Mouse (Mus musculus) kidney, adult 18-20 months (tissue): ENCODE data around the gene Tmem41b.

Experiments
- DNase-seq: peaks from one replicate; pipeline ENCODE4 v3.0.0; 2021

Gene Tmem41b

GRCm38 (mm10) chr7:109975966-109976715, 10.6 kb downstream of the Tmem41b start:
- DNase-seq = no peak

DNA sequence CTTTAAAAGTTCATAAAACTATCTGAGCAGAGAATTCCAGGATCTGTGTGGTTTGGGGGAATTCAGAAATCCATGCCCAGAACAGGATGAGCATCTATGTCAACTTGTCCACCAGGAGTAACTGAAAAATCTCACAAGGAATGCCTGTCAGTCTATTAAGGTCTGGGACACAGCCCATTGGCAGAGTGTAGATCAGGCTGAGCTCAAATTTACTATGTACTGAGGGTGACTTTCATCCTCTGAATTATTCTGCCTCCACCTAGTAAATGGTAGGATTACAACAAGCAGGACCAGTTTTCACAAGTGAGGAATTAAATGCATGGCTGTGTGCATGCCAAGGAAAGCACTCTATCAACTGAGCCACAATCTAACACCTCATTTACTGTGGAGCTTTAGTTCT, 17.2 kb downstream of the Tmem41b start:
- DNase-seq = no peak

DNA sequence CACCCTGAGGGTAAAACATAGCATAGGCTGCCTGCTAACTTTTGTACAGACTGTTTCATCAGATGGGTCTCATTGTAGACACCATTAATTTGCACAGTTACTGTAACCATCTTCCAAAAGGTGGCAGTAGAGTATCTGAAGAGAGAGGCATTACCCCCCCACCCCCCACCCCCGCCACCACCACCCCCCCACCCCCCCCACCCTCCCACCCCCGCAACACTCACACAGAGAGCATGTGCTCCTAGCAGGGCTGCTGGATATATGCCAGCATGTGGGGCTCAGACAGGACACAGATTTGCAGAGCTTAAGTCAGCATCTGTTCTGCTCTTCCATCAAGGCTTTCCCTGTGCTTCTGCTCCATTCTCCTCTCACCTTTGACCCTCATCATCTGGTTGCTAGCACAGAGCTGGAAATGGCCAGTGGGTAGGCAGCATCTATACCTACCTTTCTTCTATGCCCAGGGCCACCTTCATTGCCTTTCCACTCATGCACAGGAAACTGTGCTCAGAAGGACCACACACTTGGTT, 17.7 kb downstream of the Tmem41b start:
- no peak for DNase-seq

GRCm38 (mm10) chr7:109967805-109968579, 18.7 kb downstream of the Tmem41b start:
- DNase-seq = no peak

DNA sequence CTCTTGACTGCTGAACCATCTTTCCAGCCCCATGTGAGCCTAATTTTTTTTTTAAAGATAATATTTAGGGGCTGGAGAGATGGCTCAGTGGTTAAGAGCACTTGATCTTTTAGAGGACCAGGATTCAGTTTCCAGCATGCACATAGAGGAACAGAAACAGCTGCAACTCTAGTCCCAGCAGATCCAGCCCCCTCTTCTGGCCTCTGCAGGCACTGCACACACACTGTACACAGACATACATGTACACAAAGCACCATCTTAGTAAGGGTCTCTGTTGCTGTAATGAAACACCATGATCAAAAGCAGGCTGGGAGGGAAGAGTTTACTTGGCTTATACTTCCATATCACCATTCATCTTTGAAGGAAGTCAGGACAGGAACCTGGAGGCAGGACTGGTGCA, 21.1 kb downstream of the Tmem41b start:
- no peak for DNase-seq

- DNase-seq = no peak
Measured at GRCm38 (mm10) chr7:109963707-109964106, 23.0 kb downstream of the Tmem41b start.

DNA sequence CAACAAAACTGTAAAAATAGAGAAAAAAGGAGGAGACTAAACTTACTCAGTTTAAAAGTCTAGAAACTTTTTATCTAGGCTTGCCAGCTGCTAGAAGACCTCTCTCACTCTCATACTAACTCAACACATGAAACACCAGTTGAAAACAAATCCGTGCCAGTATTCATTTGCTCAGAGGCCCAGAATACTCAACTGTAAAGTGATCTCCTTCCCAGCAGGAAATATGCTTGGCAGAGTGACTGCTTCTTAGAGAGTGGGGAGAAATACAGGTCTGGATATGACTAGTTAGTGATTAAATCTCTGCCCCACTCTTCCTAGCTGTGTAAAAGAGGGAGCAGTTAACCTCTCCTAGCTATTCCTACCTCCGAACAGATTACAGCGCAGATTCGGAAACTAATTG, 24.1 kb downstream of the Tmem41b start:
- no peak for DNase-seq

- DNase-seq = no peak
Measured at GRCm38 (mm10) chr7:109961570-109961969, 25.2 kb downstream of the Tmem41b start.

DNA sequence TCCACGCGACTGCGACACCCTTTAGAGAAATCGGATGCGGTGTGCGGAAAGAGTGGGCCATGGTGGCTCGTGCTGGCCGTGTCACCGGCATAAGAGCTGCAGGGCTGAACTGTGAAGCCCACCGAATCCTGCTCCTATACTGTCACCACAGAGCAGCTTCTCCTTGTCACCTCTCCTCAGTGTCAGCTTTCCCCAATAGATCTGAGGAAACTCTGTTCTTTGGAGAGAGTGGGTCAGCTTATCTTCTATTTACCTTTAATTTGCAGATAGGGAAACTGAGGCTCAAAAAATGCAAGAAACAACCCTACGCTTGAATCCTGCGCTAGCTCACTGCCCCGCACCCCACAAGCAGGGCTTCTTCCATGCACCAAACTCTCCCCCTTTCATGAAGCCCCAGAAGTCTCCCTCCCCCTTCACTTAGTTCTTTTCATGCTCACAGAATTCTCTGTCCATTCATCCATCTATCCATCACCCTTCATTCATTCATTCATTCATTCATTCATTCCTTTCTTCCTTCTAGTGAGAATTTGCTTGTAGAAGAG, 26.0 kb downstream of the Tmem41b start:
- DNase-seq = no peak

DNA sequence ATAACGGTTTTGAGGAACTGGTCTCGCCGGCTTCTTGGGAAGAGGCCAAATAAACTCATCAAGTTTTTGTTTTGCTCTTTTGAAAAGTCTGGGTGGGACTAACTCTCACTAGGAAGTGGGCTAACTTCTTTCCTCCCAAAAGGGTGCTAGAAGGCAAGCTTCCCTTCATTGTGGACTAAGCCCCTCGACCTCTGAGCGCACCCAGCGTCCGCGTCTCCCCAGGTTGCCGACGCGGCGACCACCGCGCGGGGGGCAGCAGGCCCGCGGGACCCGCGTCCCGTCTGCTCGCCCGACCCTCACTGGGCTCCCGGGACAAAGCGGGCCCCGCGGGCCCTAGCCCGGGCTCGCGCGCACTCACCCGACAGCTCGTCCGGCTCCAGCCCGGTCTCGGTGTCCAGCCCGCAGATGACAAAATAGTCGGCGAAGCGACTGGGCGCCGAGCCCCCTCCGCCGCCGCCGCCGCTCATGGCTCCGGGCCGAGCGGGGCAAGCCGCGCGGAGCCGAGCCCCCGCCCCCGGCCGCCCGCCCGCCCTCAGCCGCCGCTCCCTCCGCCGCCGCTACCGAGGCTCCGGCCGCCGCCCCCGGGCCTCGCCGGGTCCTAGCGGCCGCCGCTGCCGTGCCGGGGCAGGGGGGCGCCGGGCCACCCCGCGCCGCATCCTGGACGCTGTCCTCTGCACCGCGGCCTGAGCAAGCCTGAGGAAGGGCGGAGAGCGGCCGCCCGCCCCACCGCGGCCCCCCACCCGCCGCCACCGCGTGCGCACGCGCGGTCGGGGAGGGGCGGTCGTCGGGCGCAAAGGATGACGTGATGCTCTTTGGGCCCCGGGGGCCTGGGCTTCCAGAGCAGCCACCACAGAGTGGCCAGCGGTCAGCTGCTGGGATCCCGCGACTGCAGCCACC, 26.8 kb downstream of the Tmem41b start, which contains the start of gene Dennd5a:
Dennd5a (minus strand) TSS at position 755 of the 897 bp plus-strand sequence.
- peak; percentile 78 for DNase-seq

GRCm38 (mm10) chr7:109958843-109959715, 27.6 kb downstream of the Tmem41b start:
- DNase-seq = peak; percentile 20

GRCm38 (mm10) chr7:109957996-109958789, 28.5 kb downstream of the Tmem41b start:
- no peak for DNase-seq

GRCm38 (mm10) chr7:109954622-109955401, 31.9 kb downstream of the Tmem41b start:
- DNase-seq = peak; percentile 18

- no peak for DNase-seq
Measured at GRCm38 (mm10) chr7:109951297-109951696, 35.4 kb downstream of the Tmem41b start.

DNA sequence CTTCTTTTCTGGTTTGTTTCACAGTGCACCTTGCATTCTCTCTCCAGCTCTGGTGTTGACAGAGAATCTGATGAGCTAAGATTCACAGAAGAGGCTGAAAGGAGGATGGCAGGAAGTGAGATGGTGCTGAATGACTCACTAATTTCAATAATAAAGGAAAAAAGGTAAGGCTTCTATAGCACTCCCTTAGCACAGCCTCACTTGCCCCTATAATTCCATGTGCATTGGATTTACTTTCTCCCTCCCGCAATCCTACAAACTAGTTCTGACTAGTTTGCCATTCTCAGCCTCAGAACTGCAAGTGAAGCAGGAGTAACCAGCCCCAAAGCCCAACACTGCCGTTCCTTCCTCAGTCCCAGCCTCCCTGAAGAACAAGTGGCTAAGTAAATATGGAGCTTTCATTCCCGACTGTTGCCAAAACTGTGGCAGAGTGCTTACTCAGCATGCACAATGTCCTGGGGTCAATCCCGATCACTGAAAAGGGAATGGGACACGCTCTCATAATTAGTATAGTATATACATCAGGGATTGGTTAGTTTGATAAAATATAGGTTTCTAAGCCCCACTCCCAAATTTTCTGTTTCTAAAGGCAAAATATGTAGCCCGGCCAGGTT, 42.2 kb downstream of the Tmem41b start:
- DNase-seq = no peak

GRCm38 (mm10) chr7:109929628-109930027, 57.1 kb downstream of the Tmem41b start:
- no peak for DNase-seq

DNA sequence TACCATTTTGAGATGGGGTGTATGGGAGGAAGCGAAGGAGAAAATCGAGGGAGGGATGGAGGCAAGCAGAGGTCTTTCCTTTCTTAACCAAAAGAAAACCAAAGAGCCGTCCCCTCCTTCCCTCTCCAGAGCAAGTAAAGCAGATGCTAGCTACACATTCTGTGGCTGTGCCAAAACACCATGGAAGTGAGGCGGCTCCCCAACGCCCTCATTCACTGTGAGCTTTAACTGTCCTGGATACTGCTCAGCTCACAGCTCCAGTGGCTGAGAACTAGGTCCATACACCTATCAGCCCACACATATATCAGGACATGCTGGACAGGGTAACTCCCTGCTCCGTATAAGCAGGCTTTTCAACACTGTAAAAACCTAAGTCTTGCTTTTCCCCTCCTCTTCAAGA, 58.4 kb downstream of the Tmem41b start:
- DNase-seq = no peak

DNA sequence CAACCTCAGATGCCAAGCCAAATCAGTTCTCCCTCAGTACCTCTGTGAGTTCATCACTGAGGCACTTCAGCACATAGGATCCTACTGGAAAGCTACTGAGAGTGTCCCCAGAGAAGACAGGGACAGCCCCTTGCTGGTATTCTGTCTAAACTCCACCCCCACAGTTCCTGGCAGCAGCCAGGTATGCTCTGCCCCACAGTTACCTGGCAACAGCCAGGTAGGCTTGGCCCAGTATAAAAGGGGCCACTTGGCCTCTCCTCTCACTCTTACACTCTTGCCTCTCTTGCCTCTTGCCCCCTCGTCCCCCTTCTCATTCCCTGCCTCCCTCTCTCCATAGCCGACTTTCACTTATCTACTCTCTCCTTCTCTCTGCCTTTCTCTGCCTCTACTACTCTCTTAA, 61.8 kb downstream of the Tmem41b start:
- DNase-seq = no peak

DNA sequence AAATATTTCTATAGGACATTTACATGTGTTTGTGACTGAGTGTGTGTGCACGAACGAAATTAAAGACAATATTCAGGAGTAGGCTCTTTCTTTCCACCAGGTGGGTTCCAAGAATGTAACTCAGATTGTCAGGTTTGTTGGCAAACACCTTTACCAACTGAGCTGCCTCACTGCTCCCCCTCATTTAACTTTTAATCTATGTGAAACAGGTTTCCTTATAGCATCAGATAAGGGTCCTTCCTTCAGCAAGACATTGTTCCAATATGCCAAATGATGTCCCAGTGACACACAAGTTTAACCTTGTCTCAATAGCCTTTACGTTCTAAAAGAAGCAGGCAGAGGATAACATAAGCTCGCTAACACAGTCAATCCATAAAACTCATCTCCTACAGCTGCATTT, 63.8 kb downstream of the Tmem41b start:
- DNase-seq = no peak
